Mouse (Mus musculus) testis, adult 2 months (tissue): Measurements from ENCODE around the gene H2-Eb1.
A peak's percentile ranks its signal among the peaks of the same experiment; 100 is the strongest.

ENCODE experiments used
- CTCF ChIP-seq: fragments of 200-500 bp; IDR thresholded peaks from 2 replicates; pipeline ENCODE4 v1.5.1; 2012; ENCODE audit warnings: low read depth, mild to moderate bottlenecking, inconsistent platforms, low read length, moderate library complexity; ENCODE audit not compliant: control insufficient read depth, insufficient read depth, insufficient replicate concordance
- POLR2A ChIP-seq: fragments of 200-500 bp; IDR thresholded peaks from 2 replicates; pipeline ENCODE4 v1.6.1; 2012; ENCODE audit warnings: low read depth, mild to moderate bottlenecking, inconsistent platforms, low read length, moderate library complexity; ENCODE audit not compliant: control insufficient read depth

- TF ChIP-seq CTCF: peak; percentile 67; the same call in 1 of the 2 replicates
- TF ChIP-seq POLR2A: no peak
These were observed 19.8 kb upstream of the H2-Eb1 start for GRCm38 (mm10) chr17:34285848-34286247.
